Mouse (Mus musculus) MEL (cell line): Measurements from ENCODE around the gene Hhipl2.

ENCODE experiments used
- CTCF ChIP-seq, 3 experiments: IDR thresholded peaks in 2 of 3; conservative IDR thresholded peaks in 1 of 3; 2 replicates each; pipeline ENCODE4 v1.5.1; 2011 to 2012; ENCODE audit warnings: low read length in 3 of 3, low read depth in 2 of 3, mild to moderate bottlenecking in 2 of 3, improper control_type of control experiment in 1 of 3, inconsistent platforms in 1 of 3, mixed read lengths in 1 of 3, moderate library complexity in 1 of 3; ENCODE audit not compliant: control insufficient read depth in 1 of 3, insufficient read depth in 1 of 3, poor library complexity in 1 of 3, severe bottlenecking in 1 of 3
- ELF1 ChIP-seq: IDR thresholded peaks from 2 replicates; pipeline ENCODE4 v1.6.1; 2014; ENCODE audit warnings: low read depth, mild to moderate bottlenecking, inconsistent platforms, low read length, improper control_type of control experiment, moderate library complexity
- EP300 ChIP-seq, 2 experiments: IDR thresholded peaks; 2 replicates each; pipeline ENCODE4 v1.6.1; 2011; ENCODE audit warnings: improper control_type of control experiment in 2 of 2, low read length in 2 of 2, low read depth in 1 of 2, mild to moderate bottlenecking in 1 of 2
- GATA1 ChIP-seq: IDR thresholded peaks from 2 replicates; pipeline ENCODE4 v1.6.1; 2011; ENCODE audit warnings: low read depth, low read length, improper control_type of control experiment
- MAFK ChIP-seq: IDR thresholded peaks from 2 replicates; pipeline ENCODE4 v1.6.1; 2011; ENCODE audit warnings: low read depth, mild to moderate bottlenecking, low read length, improper control_type of control experiment, borderline replicate concordance
- MAX ChIP-seq: IDR thresholded peaks from 2 replicates; pipeline ENCODE4 v1.6.1; 2011; ENCODE audit warnings: low read length, improper control_type of control experiment
- MXI1 ChIP-seq: IDR thresholded peaks from 2 replicates; pipeline ENCODE4 v1.6.1; 2011; ENCODE audit warnings: mild to moderate bottlenecking, low read depth, low read length, improper control_type of control experiment
- NRF1 ChIP-seq: IDR thresholded peaks from 2 replicates; pipeline ENCODE4 v1.6.1; 2014; ENCODE audit warnings: low read depth, mild to moderate bottlenecking, inconsistent platforms, low read length, improper control_type of control experiment, moderate library complexity; ENCODE audit not compliant: poor library complexity, insufficient read depth, severe bottlenecking
- RAD21 ChIP-seq: IDR thresholded peaks from 2 replicates; pipeline ENCODE4 v1.6.1; 2011; ENCODE audit warnings: mild to moderate bottlenecking, low read depth, low read length, improper control_type of control experiment

DNA sequence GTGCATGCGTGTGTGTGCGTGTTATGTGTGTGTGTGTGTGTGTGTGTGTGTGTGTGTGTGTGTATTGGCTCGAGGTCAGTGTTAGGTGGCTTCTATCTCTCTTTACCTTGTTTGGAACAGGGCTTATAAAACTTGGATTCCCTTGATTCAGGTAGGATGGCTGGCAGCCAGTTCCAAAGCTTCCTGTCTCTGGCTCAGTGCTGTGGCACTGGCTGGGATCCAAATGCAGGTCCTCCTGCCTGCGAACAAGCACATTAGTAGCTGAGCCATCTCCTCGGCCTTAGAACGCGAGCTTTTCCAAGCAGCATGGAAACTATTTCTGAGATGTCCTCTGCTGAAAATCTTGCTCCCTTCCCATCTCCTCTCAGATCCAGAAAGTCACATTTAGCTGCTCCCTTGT is 1.7 kb downstream of the Hhipl2 start:
- no peak for TF ChIP-seq ELF1
- no peak for TF ChIP-seq EP300 (IDR thresholded peaks at IDR 0.05; ENCODE audit: low read depth in 1 of 2, low read length in 2 of 2)
- no peak for TF ChIP-seq CTCF (IDR thresholded peaks at IDR 0.05 in 2 of 3, conservative IDR thresholded peaks at IDR 0.05 in 1 of 3; ENCODE audit: control insufficient read depth in 1 of 3, insufficient read depth in 1 of 3, low read depth in 2 of 3, low read length in 3 of 3, poor library complexity in 1 of 3, severe bottlenecking in 1 of 3)
- no peak for TF ChIP-seq MAX
- TF ChIP-seq GATA1 = no peak
- no peak for TF ChIP-seq RAD21
- no peak for TF ChIP-seq NRF1
- no peak for TF ChIP-seq MXI1
- TF ChIP-seq MAFK = no peak
